Mouse (Mus musculus) embryonic facial prominence, embryonic 12.5 days (tissue): ENCODE results near the gene Hist1h2ab. TPM values are rescaled to one million over a fixed set of nuclear protein-coding genes. Genes with fewer than 3 reads are reported as not detected.
"Not testable (repeated sequence)": the region's sequence is repeated elsewhere in the genome, so short reads cannot be mapped to it uniquely, and the experiment has no call there.

Experiments
- ATAC-seq: fragments of 200-750 bp; cut with Nextera tagmentation; 2 replicates; pipeline ENCODE4 v1.8.0; 2017; ENCODE audit not compliant: insufficient number of reproducible peaks, insufficient read depth, low FRiP score, low TSS enrichment
- H3K27ac ChIP-seq: fragments of 300-500 bp; sonication (generic); 2 replicates; pipeline ENCODE4 v1.5.1; 2016; ENCODE audit warnings: mild to moderate bottlenecking
- H3K27me3 ChIP-seq: fragments of 300-500 bp; sonication (generic); 2 replicates; pipeline ENCODE4 v1.6.1; 2016; ENCODE audit warnings: mild to moderate bottlenecking, moderate library complexity
- H3K36me3 ChIP-seq: fragments of 300-500 bp; sonication (generic); 2 replicates; pipeline ENCODE4 v1.6.1; 2016; ENCODE audit warnings: mild to moderate bottlenecking
- H3K4me1 ChIP-seq: fragments of 300-500 bp; sonication (generic); 2 replicates; pipeline ENCODE4 v1.6.1; 2016
- H3K4me2 ChIP-seq: fragments of 300-500 bp; sonication (generic); replicated peaks from 2 replicates; pipeline ENCODE4 v1.6.1; 2016; ENCODE audit warnings: mild to moderate bottlenecking, moderate library complexity
- H3K4me3 ChIP-seq: fragments of 300-500 bp; sonication (generic); 2 replicates; pipeline ENCODE4 v1.5.1; 2016; ENCODE audit warnings: mild to moderate bottlenecking
- H3K9ac ChIP-seq: fragments of 300-500 bp; sonication (generic); 2 replicates; pipeline ENCODE4 v1.6.1; 2016; ENCODE audit warnings: mild to moderate bottlenecking, moderate library complexity
- H3K9me3 ChIP-seq: fragments of 300-500 bp; sonication (generic); 2 replicates; pipeline ENCODE4 v1.6.1; 2016; ENCODE audit warnings: mild to moderate bottlenecking, moderate library complexity
- WGBS: fragments of 180-500 bp; shearing (Covaris S2); methylation state at CpG from one replicate; pipeline ENCODE4 v1.1.7; 2016; 5-methylcytosine and 5-hydroxymethylcytosine counted together
- microRNA-seq: library from miRNA; unstranded; fragments of <30 nt; microRNA quantifications from one replicate; pipeline ENCODE4, GENCODE M21; 2017
- polyA plus RNA-seq: library from polyadenylated mRNA; unstranded; fragments of >200 nt; fragmentation: Nextera tagmentation; extraction: Ambion mirVana; gene quantifications from 2 replicates; pipeline ENCODE4 v1.2.1, GENCODE M21; 2016

Hist1h2ab gene
- polyA plus RNA-seq, 1 experiment from 2014 or later, result 58.7 TPM

GRCm38 (mm10) chr13:23765172-23765513 lies 14.2 kb downstream of the Hist1h2ab start:
- Histone ChIP-seq H3K4me1 (peaks cover 10% of the 10 kb centered on the region), H3K9ac (no peak overlapping the region), H3K4me3 (no peak overlapping the region), H3K27ac (no peak overlapping the region), H3K36me3 (no peaks in the 10 kb centered on the region), H3K9me3 (no peaks in the 10 kb centered on the region), H3K27me3 (no peaks in the 10 kb centered on the region), H3K4me2 (0 out of 2 replicates have a peak overlapping the region, but pooled peaks have one; percentile 86)
- WGBS, result 80% methylated on average over 1 of the region's 1 CpGs
- no peak for ATAC-seq

- no peaks in the 10 kb centered on the region for H3K27me3 ChIP-seq
- H3K27ac ChIP-seq, result no peak overlapping the region
- H3K36me3 ChIP-seq, result no peaks in the 10 kb centered on the region
- H3K4me1 ChIP-seq, result peaks cover 7% of the 10 kb centered on the region; the same call in 1 of the 2 replicates
- H3K9ac ChIP-seq, result no peak overlapping the region
- H3K9me3 ChIP-seq, result no peaks in the 10 kb centered on the region
- no peak for ATAC-seq
- H3K4me2 ChIP-seq, result no peak overlapping the region
- no peak overlapping the region for H3K4me3 ChIP-seq
Observed at GRCm38 (mm10) chr13:23766772-23767171, 15.8 kb downstream of the Hist1h2ab start.

- Histone ChIP-seq H3K27ac (no peak overlapping the region), H3K9ac (no peak overlapping the region), H3K9me3 (no peaks in the 10 kb centered on the region), H3K36me3 (no peaks in the 10 kb centered on the region), H3K4me1 (peaks cover 11% of the 10 kb centered on the region; the same call in 1 of the 2 replicates), H3K27me3 (no peaks in the 10 kb centered on the region), H3K4me3 (no peak overlapping the region), H3K4me2 (no peak overlapping the region)
- WGBS, result 56% methylated on average over 5 of the region's 5 CpGs
- ATAC-seq, result no peak
Observed at GRCm38 (mm10) chr13:23768834-23769397, 18.0 kb downstream of the Hist1h2ab start.

- WGBS, result 77% methylated on average over 2 of the region's 2 CpGs
- not testable (repeated sequence) for H3K36me3 ChIP-seq, H3K4me1 ChIP-seq, H3K4me3 ChIP-seq, H3K27ac ChIP-seq, ATAC-seq, H3K9me3 ChIP-seq, H3K27me3 ChIP-seq, H3K9ac ChIP-seq, H3K4me2 ChIP-seq
Observed at GRCm38 (mm10) chr13:23769613-23770012, 18.7 kb downstream of the Hist1h2ab start, which contains the start of gene Trim38. Gene Trim38 (plus strand): TSS chr13:23769913.

GRCm38 (mm10) chr13:23772561-23773313 lies 21.8 kb downstream of the Hist1h2ab start:
- no peaks in the 10 kb centered on the region for H3K36me3 ChIP-seq
- 24% methylated on average over 21 of the region's 21 CpGs for WGBS
- H3K27me3 ChIP-seq, result no peaks in the 10 kb centered on the region
- no peak overlapping the region for H3K4me3 ChIP-seq
- peaks cover 3% of the 10 kb centered on the region; the same call in 1 of the 2 replicates for H3K4me1 ChIP-seq
- H3K9ac ChIP-seq, result no peak overlapping the region
- no peak overlapping the region for H3K27ac ChIP-seq
- ATAC-seq, result peak; percentile 84; the same call in 1 of the 2 replicates
- no peaks in the 10 kb centered on the region for H3K9me3 ChIP-seq
- peak overlapping the region; percentile 31 for H3K4me2 ChIP-seq

- Histone ChIP-seq H3K9me3 (no peaks in the 10 kb centered on the region), H3K4me2 (no peak overlapping the region), H3K36me3 (no peaks in the 10 kb centered on the region), H3K4me3 (no peak overlapping the region), H3K4me1 (no peaks in the 10 kb centered on the region), H3K27ac (no peak overlapping the region), H3K9ac (no peak overlapping the region), H3K27me3 (no peaks in the 10 kb centered on the region)
- no peak for ATAC-seq
- 91% methylated on average over 7 of the region's 7 CpGs for WGBS
Observed at GRCm38 (mm10) chr13:23778339-23778738, 27.4 kb downstream of the Hist1h2ab start.

GRCm38 (mm10) chr13:23779025-23779424 lies 28.1 kb downstream of the Hist1h2ab start:
- WGBS, result 86% methylated on average over 4 of the region's 4 CpGs
- no peak for ATAC-seq
- Histone ChIP-seq H3K27ac (no peak overlapping the region), H3K4me1 (no peaks in the 10 kb centered on the region), H3K4me2 (no peak overlapping the region), H3K4me3 (no peak overlapping the region), H3K27me3 (no peaks in the 10 kb centered on the region), H3K9ac (no peak overlapping the region), H3K9me3 (no peaks in the 10 kb centered on the region), H3K36me3 (no peaks in the 10 kb centered on the region)

- H3K9ac ChIP-seq, result no peak overlapping the region
- no peak overlapping the region for H3K4me3 ChIP-seq
- no peaks in the 10 kb centered on the region for H3K36me3 ChIP-seq
- no peak for ATAC-seq
- H3K9me3 ChIP-seq, result no peaks in the 10 kb centered on the region
- H3K4me1 ChIP-seq, result no peaks in the 10 kb centered on the region
- no peaks in the 10 kb centered on the region for H3K27me3 ChIP-seq
- 46% methylated on average over 2 of the region's 2 CpGs for WGBS
- H3K27ac ChIP-seq, result no peak overlapping the region
- H3K4me2 ChIP-seq, result no peak overlapping the region
Observed at GRCm38 (mm10) chr13:23792520-23792919, 41.6 kb downstream of the Hist1h2ab start.

- Histone ChIP-seq H3K9ac (no peak overlapping the region), H3K27ac (no peak overlapping the region), H3K36me3 (no peaks in the 10 kb centered on the region), H3K4me2 (no peak overlapping the region), H3K4me1 (peaks cover 6% of the 10 kb centered on the region; the same call in 1 of the 2 replicates), H3K27me3 (no peaks in the 10 kb centered on the region), H3K4me3 (no peak overlapping the region), H3K9me3 (no peaks in the 10 kb centered on the region)
- 53% methylated on average over 5 of the region's 5 CpGs for WGBS
- ATAC-seq, result no peak
Observed at GRCm38 (mm10) chr13:23799405-23799804, 48.5 kb downstream of the Hist1h2ab start.

Small RNAs within 50 kb of the gene (microRNA-seq; reads per million reads assigned to microRNA genes)
- gene Gm44314 (not detected), gene Gm44484 (not detected)

Other genes starting within 250 kb of the Hist1h2ab start
- 6.2 and 6.8 TPM in 2 replicates for gene Hist1h4h, start 220.1 kb upstream of the Hist1h2ab start, polyA plus RNA-seq
- 10.7 and 15.5 TPM in 2 replicates for gene Hist1h2af, start 217.2 kb upstream of the Hist1h2ab start, polyA plus RNA-seq
- 7.8 and 11.8 TPM in 2 replicates for gene Hist1h3g, start 215.7 kb upstream of the Hist1h2ab start, polyA plus RNA-seq
- 1.3 and 1.5 TPM in 2 replicates for gene Hist1h2bh, start 207.7 kb upstream of the Hist1h2ab start, polyA plus RNA-seq
- gene Hist1h3f, start 207.1 kb upstream of the Hist1h2ab start, polyA plus RNA-seq, result 1.3 and 2.3 TPM in 2 replicates
- gene Hist1h4f, start 199.5 kb upstream of the Hist1h2ab start, polyA plus RNA-seq, result 2.1 and 2.4 TPM in 2 replicates
- 0.64 and 0.75 TPM in 2 replicates for gene Hist1h1d, start 197.9 kb upstream of the Hist1h2ab start, polyA plus RNA-seq
- 9.5 and 9.6 TPM in 2 replicates for gene Hist1h3e, start 188.8 kb upstream of the Hist1h2ab start, polyA plus RNA-seq
- 139 and 153 TPM in 2 replicates for gene Hist1h2ae, start 179.9 kb upstream of the Hist1h2ab start, polyA plus RNA-seq
- 11.4 and 15.7 TPM in 2 replicates for gene Hist1h2bg, start 179.7 kb upstream of the Hist1h2ab start, polyA plus RNA-seq
- gene Hist1h2bf, start 176.9 kb upstream of the Hist1h2ab start, polyA plus RNA-seq, result 10.7 and 11.9 TPM in 2 replicates
- gene Hist1h2ad, start 176.7 kb upstream of the Hist1h2ab start, polyA plus RNA-seq, result 2.0 and 3.6 TPM in 2 replicates
- gene Hist1h3d, start 175.4 kb upstream of the Hist1h2ab start, polyA plus RNA-seq, result 5.5 and 7.0 TPM in 2 replicates
- 123 and 126 TPM in 2 replicates for gene Hist1h4d, start 169.5 kb upstream of the Hist1h2ab start, polyA plus RNA-seq
- gene Hist1h2be, start 130.0 kb upstream of the Hist1h2ab start, polyA plus RNA-seq, result 3.3 and 3.6 TPM in 2 replicates
- 22.6 and 24.2 TPM in 2 replicates for gene Hist1h1e, start 128.6 kb upstream of the Hist1h2ab start, polyA plus RNA-seq
- 1.3 TPM in 2 replicates for gene Hist1h2ac, start 67.2 kb upstream of the Hist1h2ab start, polyA plus RNA-seq
- 35.4 and 35.6 TPM in 2 replicates for gene Hist1h2bc, start 66.9 kb upstream of the Hist1h2ab start, polyA plus RNA-seq
- 0.24 and 0.25 TPM in 2 replicates for gene Hist1h1t, start 55.3 kb upstream of the Hist1h2ab start, polyA plus RNA-seq
- gene Hist1h4c, start 52.7 kb upstream of the Hist1h2ab start, polyA plus RNA-seq, result 10.5 and 13.6 TPM in 2 replicates
- gene Hfe, start 40.3 kb upstream of the Hist1h2ab start, polyA plus RNA-seq, result 3.2 and 3.5 TPM in 2 replicates
- gene Hist1h1c, start 12.3 kb upstream of the Hist1h2ab start, polyA plus RNA-seq, result 20.5 and 22.8 TPM in 2 replicates
- gene Hist1h3c, start 5.5 kb upstream of the Hist1h2ab start, polyA plus RNA-seq, result 19.2 and 19.3 TPM in 2 replicates
- gene Hist1h2bb, start 4.4 kb upstream of the Hist1h2ab start, polyA plus RNA-seq, result 3.6 and 5.0 TPM in 2 replicates
- 14.0 and 23.7 TPM in 2 replicates for gene Hist1h3b, start 1.1 kb downstream of the Hist1h2ab start, polyA plus RNA-seq
- 9.4 and 11.5 TPM in 2 replicates for gene Hist1h4b, start 5.9 kb downstream of the Hist1h2ab start, polyA plus RNA-seq
- 1.1 and 1.2 TPM in 2 replicates for gene Hist1h4a, start 10.1 kb downstream of the Hist1h2ab start, polyA plus RNA-seq
- gene Hist1h3a, start 11.3 kb downstream of the Hist1h2ab start, polyA plus RNA-seq, result 7.8 and 9.6 TPM in 2 replicates
- 4.0 and 5.8 TPM in 2 replicates for gene Hist1h1a, start 12.5 kb downstream of the Hist1h2ab start, polyA plus RNA-seq
- 0.10 TPM in 1 of 2 replicates, not detected in the other for gene Trim38, start 18.8 kb downstream of the Hist1h2ab start, polyA plus RNA-seq
- not detected in 2 replicates for gene Slc17a2, start 55.9 kb downstream of the Hist1h2ab start, polyA plus RNA-seq
- gene Slc17a3, start 88.3 kb downstream of the Hist1h2ab start, polyA plus RNA-seq, result not detected in 2 replicates
- gene Slc17a1, start 116.6 kb downstream of the Hist1h2ab start, polyA plus RNA-seq, result not detected in 2 replicates
- not detected in 2 replicates for gene Slc17a4, start 163.9 kb downstream of the Hist1h2ab start, polyA plus RNA-seq
- not detected in 2 replicates for gene Hist1h2ba, start 183.0 kb downstream of the Hist1h2ab start, polyA plus RNA-seq
- not detected in 2 replicates for gene Hist1h2aa, start 183.3 kb downstream of the Hist1h2ab start, polyA plus RNA-seq
- gene Scgn, start 240.1 kb downstream of the Hist1h2ab start, polyA plus RNA-seq, result 0.40 TPM in 1 of 2 replicates, not detected in the other